Mouse (Mus musculus): ENCODE data around the gene Cpeb4.
"Not testable (repeated sequence)": the region's sequence is repeated elsewhere in the genome, so short reads cannot be mapped to it uniquely, and the experiment has no call there.

Gene Cpeb4

GRCm38 (mm10) chr11:31871911-31872310 is at the start of gene Cpeb4:
Cpeb4 (plus strand) TSS chr11:31872211.
- DNase-seq (ENCODE audit: low spot score in 2 of 2): no peak

- DNase-seq (ENCODE audit: low spot score in 2 of 2): no peak
Observed at GRCm38 (mm10) chr11:31822556-31822955, 49.5 kb upstream of the Cpeb4 start.

DNA sequence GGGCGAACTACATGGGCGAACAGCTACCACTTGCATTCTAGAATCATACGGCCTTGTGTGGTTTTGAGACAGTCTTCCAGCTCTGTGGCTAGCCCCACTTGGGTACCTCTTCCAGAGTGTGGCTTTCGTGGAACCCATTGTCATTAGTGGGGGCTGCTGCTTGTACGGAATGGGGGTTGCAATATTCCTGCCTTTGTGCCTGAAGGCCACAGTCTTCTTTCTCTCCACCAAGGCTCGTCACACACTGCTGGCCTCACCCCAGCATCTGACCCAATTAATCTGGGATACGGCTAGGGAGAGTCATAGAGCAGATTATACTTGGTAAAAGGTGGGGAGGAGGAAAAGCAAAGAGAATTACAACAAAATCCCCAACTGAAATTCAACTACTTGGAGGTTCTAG is 48.5 kb upstream of the Cpeb4 start:
- DNase-seq (ENCODE audit: low spot score in 2 of 2): no peak

GRCm38 (mm10) chr11:31824504-31825166 is 47.4 kb upstream of the Cpeb4 start:
- peak in 1 of 2 experiments; percentile 28 for DNase-seq (ENCODE audit: low spot score in 2 of 2)

DNA sequence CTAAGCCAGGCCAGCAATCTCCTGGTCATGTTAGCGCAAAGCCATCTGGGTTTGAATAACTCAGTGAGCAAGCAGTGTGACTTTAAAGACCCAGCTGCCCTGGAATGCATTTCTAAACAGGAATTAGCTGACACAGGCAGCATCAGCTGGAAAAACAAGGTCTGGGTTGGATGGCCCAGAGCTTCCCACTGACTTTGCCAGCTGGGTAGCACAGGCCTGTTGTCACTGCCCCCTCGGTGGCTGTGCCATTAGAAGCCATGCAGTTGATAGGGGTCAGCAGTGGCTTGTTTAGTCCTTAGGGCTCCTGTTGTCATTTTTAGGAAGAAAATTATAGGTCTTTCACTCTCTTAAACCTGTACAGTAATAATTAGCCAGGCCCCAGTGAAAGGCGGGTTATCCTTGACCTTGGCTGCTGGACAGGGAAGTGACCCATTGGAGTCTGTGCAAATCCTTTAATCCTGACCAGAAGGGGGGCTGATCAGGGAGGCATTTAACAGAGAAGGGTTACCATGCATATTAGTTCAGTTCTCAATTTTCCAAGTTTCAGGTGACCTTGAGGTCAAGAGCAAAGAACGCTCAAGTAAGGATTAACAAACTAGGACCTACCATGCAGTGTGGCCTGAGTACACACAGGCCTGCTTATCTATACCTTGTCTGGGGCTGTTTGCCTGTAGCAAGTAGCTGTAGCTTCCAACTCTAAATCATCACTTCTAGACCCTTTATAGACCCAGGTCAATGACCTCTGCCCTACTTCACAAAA is 43.8 kb upstream of the Cpeb4 start:
- DNase-seq (ENCODE audit: low spot score in 2 of 2): no peak

GRCm38 (mm10) chr11:31828771-31829072 is 43.3 kb upstream of the Cpeb4 start:
- no peak for DNase-seq (ENCODE audit: low spot score in 2 of 2)

DNA sequence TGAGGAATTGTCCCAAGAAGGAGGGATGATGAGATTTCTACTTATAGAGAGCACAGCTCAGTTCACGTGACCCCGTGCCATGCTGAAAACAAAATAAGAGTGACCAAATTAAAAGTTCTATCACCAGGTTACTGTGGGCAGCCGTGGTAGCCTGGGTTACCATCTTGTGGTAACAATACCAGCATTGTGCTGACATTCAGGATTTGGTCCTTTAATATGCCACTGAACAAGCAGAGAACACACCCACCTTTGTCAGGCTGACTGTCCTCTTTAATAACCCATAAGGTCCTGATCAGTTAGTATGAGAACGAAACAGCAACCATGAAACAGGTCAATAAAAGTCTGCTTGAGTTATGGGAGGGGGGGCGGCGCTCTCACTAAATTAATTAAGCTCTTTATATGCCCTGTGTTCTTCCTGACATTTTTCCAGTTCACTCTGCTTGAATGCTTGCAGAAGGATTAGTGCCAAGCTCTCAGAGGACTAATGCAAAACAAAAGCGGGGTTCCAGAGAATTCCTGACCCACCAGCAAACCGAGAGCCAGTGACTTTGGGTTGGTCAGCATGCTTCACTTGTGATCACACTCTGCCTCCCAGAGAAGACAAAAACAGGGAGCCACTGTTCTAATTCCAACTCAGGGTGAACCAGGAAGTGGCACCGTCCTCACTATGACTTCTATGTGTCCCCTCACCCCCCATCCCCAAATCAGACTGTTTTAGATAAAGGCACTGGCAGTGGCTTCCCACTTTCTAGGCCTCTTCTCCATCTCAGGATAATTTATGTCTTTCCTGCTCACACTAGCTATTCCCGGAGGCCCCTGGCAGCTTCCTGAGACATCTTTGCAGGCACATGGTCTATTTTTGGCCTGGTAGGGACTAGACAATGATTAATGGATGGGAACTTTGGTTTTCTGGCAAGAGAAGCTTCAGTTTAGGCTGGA is 41.5 kb upstream of the Cpeb4 start:
- no peak for DNase-seq (ENCODE audit: low spot score in 2 of 2)

DNA sequence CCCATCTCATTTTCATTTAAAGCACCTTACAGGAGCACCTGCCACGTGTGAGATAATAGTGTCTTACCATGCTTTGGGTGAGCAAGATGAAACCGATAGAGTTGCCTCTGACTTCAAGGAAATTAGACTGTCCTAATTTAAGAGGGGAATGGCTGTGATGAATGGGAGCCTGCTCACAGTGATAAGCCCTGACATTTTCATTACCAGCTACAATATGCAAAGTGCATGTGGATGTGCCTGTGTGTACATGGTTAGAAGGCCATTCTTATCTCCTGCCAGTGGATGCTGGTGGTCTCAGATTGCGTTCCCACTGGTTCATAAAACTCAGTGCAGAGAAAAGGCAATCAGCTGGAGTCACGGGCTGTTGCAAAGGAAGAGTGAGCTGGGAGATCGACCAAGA is 40.6 kb upstream of the Cpeb4 start:
- no peak for DNase-seq (ENCODE audit: low spot score in 2 of 2)

GRCm38 (mm10) chr11:31831983-31832382 is 40.0 kb upstream of the Cpeb4 start:
- DNase-seq (ENCODE audit: low spot score in 2 of 2): no peak

GRCm38 (mm10) chr11:31832439-31832980 is 39.5 kb upstream of the Cpeb4 start:
- DNase-seq (ENCODE audit: low spot score in 2 of 2): no peak

DNA sequence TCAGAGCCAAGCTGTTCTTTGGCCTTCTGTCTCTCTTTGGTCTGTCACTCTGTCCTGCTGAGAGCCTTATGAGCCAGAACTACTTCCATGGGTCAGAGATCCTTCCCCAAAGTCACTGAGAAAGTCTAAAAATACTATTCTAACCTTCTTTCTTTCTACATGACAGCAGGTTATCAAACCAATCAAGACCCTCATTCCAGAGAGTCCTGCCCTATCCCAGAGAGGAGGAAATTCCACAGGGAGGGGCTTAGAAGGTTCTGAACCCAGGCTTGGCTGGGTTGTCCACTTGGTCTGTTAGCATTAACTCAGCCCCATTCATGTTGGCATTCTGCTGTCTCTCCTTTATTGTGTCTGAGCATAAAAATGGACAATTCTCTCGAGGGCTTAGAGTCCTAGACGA is 38.5 kb upstream of the Cpeb4 start:
- DNase-seq (ENCODE audit: low spot score in 2 of 2): no peak

GRCm38 (mm10) chr11:31835352-31835751 is 36.7 kb upstream of the Cpeb4 start:
- DNase-seq (ENCODE audit: low spot score in 2 of 2): no peak

DNA sequence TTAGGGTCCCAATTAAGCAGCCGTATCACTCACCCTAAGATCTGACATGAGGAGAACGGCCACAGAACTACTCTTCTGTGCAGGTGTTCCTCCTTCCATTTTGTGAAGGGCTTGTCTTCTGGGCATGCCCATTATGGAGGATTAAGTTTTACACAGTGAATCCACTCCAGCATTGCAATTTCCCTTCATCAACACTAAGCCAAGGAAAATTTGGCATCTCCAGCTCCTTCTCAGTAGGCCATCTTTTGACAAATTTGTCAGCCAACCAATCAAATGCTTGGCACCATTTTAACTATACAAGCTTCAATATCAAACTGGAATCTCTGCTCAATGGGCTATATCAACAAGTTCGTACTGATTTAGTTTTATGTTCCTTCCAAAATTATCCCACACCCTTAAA is 34.8 kb upstream of the Cpeb4 start:
- no peak for DNase-seq (ENCODE audit: low spot score in 2 of 2)

DNA sequence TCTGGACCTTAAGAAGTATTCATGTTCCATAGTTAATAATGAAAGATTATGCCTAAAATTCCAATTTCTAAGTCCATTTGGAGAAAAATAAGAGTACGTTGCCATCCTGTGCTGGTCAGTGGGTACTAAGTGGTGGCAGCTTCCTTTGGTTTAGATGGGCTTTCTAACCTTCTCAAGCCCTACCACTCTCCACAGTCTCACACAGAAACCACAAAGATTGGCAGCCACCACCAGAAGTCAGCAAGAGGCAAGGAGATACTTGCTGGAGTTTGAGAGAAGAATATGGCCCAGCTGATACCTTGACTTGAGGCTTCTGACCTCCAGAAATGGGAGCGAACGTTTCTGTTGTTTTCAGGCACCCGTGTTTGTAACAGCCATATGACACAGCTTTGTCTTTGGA is 34.3 kb upstream of the Cpeb4 start:
- no peak for DNase-seq (ENCODE audit: low spot score in 2 of 2)

- peak; percentile 49 to 74 for DNase-seq (ENCODE audit: low spot score in 2 of 2)
Observed at GRCm38 (mm10) chr11:31838442-31839083, 33.4 kb upstream of the Cpeb4 start.

GRCm38 (mm10) chr11:31839084-31839460 is 32.9 kb upstream of the Cpeb4 start:
- DNase-seq (ENCODE audit: low spot score in 2 of 2): no peak

DNA sequence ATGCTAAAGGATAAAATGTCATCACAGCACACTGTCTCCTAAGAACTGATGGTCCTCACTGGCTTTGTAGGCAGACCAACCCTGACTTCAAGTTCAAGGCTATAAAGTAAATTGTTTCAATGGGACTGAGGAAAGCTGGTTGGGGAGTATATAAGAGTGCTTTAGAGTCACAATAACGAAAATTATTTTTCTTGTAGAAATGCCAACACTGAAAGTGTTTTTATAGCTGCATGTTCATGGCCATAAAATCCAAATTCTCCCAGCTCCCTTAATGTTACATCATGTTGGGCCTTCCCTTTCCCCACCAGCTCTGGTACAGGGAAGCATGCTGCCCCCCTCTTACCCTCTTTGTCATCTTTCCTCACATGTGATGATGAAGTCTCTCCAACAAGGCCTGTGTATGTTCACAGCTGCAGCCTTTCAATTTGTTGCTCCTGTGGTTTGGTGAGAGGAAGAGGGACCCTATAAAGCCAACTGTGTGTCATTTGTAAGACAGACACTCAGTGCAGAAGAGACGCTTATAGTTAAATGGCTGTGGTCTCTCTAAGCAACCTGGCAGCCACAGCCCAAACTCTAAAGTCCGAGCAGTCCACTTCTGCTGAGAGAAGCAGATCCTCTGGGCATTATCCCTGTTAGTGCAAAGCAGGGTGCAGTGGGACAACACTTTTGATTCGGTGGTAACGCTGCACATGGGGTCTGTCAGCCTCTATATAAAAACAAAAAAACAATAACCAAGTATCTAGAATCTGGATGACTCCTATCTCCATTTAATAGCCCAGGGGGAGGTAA is 29.6 kb upstream of the Cpeb4 start:
- DNase-seq (ENCODE audit: low spot score in 2 of 2): no peak

DNA sequence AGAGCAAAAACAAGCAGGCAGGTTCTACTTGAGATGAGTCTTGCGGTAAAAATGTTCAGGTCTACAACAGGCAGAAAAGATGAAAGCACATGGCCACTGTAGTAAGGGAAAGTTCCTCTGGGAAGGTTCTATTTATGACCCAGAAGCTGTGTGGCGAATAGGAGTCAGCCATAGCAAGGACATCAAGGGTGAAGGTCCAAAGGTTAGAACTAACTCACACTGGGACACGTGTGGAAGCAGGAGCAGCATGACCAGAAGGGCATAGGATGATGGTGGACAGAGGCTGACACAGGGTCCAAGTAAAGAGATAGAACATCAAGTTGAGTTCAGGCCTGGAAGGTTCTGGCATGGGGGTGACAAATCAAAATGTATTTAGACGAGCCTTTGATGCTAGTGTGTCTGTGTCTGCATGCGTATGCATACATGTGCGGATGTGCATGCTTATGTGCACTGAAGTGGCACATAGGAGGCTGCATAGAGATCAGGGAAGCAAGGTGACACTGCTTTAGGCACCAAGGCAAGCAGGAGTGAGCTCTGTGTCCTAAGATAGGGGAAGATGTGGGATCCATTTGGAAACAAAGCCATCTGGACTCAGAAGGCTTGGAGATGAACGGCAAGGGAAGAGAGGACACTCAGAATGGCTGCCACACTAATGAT is 28.7 kb upstream of the Cpeb4 start:
- no peak for DNase-seq (ENCODE audit: low spot score in 2 of 2)

- DNase-seq (ENCODE audit: low spot score in 2 of 2): no peak
Observed at GRCm38 (mm10) chr11:31843834-31844188, 28.2 kb upstream of the Cpeb4 start.

DNA sequence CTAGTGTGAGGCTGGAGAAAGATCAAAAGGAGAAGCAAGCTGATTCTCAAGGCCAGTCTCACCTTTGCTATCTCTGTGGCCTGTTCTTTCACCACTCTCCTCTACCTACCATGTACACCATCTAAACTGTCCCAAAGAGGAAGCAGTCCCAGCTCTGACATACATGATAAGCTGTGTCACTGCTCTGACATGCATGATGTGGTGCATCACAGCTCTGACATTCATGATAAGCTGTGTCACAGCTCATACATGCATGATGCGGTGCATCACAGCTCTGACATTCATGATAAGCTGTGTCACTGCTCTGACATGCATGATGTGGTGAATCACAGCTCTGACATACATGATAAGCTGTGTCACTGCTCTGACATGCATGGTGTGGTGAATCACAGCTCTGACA is 26.9 kb upstream of the Cpeb4 start:
- DNase-seq (ENCODE audit: low spot score in 2 of 2): not testable (repeated sequence)
